Mouse (Mus musculus) ES-E14 (cell line): Measurements from ENCODE around the gene Mrpl33. TPM values are rescaled to one million over a fixed set of nuclear protein-coding genes. Genes with fewer than 3 reads are reported as not detected.

ENCODE experiments used
- DNase-seq: peaks from one replicate; pipeline ENCODE4 v3.0.0-alpha.2; 2013; ENCODE audit warnings: low read depth, low spot score
- H3K27ac ChIP-seq: 2 replicates; pipeline ENCODE4 v1.5.1; 2012; ENCODE audit warnings: low read depth, mild to moderate bottlenecking, low read length, moderate library complexity, mixed read lengths; ENCODE audit not compliant: poor library complexity, insufficient read depth, severe bottlenecking
- H3K36me3 ChIP-seq: 2 replicates; pipeline ENCODE4 v1.6.1; 2012; ENCODE audit warnings: mild to moderate bottlenecking, low read length, moderate library complexity, mixed read lengths; ENCODE audit not compliant: control insufficient read depth, poor library complexity, insufficient read depth, severe bottlenecking
- H3K4me1 ChIP-seq, 2 experiments: fragments of 150-350 bp in 1 of 2; sonication (generic) in 1 of 2; 2 replicates each; pipeline ENCODE4 v1.6.1; 2012; ENCODE audit warnings: low read length in 2 of 2, mild to moderate bottlenecking in 1 of 2, mixed read lengths in 1 of 2; ENCODE audit not compliant: control insufficient read depth in 2 of 2, insufficient read depth in 2 of 2, poor library complexity in 1 of 2
- H3K4me3 ChIP-seq, 2 experiments: fragments of 150-350 bp in 1 of 2; sonication (generic) in 1 of 2; 2 replicates each; pipeline ENCODE4 v1.5.1; 2012; ENCODE audit warnings: low read length in 2 of 2, low read depth in 1 of 2, mild to moderate bottlenecking in 1 of 2, mixed read lengths in 1 of 2; ENCODE audit not compliant: insufficient read depth in 1 of 2, poor library complexity in 1 of 2, severe bottlenecking in 1 of 2
- H3K9ac ChIP-seq: 2 replicates; pipeline ENCODE4 v1.6.1; 2012; ENCODE audit warnings: low read depth, mild to moderate bottlenecking, low read length, mixed read lengths; ENCODE audit not compliant: poor library complexity, insufficient read depth, severe bottlenecking
- H3K9me3 ChIP-seq: fragments of 150-350 bp; sonication (generic); 2 replicates; pipeline ENCODE4 v1.6.1; 2012; ENCODE audit warnings: low read depth, mild to moderate bottlenecking, low read length; ENCODE audit not compliant: control insufficient read depth, insufficient read depth
- CHD2 ChIP-seq: IDR thresholded peaks from 2 replicates; pipeline ENCODE4 v1.6.1; 2014; ENCODE audit warnings: mild to moderate bottlenecking, low read depth, low read length, inconsistent platforms
- HCFC1 ChIP-seq: IDR thresholded peaks from 2 replicates; pipeline ENCODE4 v1.6.1; 2012; ENCODE audit warnings: low read length, inconsistent platforms, borderline replicate concordance; ENCODE audit not compliant: insufficient read depth
- MAFK ChIP-seq: IDR thresholded peaks from 2 replicates; pipeline ENCODE4 v1.6.1; 2014; ENCODE audit warnings: mild to moderate bottlenecking, low read depth, low read length, inconsistent platforms; ENCODE audit not compliant: insufficient read depth
- ZC3H11A ChIP-seq: IDR thresholded peaks from 2 replicates; pipeline ENCODE4 v1.6.1; 2012; ENCODE audit warnings: low read depth, mild to moderate bottlenecking, inconsistent platforms, low read length, borderline replicate concordance
- ZNF384 ChIP-seq: IDR thresholded peaks from 2 replicates; pipeline ENCODE4 v1.6.1; 2012; ENCODE audit warnings: low read depth, low read length, inconsistent platforms
- in situ Hi-C, 2 experiments: fragments of 600-800 bp; cut with MboI; formaldehyde crosslinking; loops; one replicate each; pipeline ENCODE4 v1.15.1; 2025; ENCODE audit warnings: low sequenced_read_pairs in 2 of 2, inconsistent platforms in 1 of 2; ENCODE audit not compliant: unreplicated experiment in 2 of 2
- total RNA-seq: library from RNA; depleted of rRNA; stranded (reverse); fragments of 300-350 nt; gene quantifications from 2 replicates; pipeline ENCODE4 v1.2.3, GENCODE M21; 2012

Mrpl33 gene
- total RNA-seq, 1 experiment, result 172 TPM

DNA sequence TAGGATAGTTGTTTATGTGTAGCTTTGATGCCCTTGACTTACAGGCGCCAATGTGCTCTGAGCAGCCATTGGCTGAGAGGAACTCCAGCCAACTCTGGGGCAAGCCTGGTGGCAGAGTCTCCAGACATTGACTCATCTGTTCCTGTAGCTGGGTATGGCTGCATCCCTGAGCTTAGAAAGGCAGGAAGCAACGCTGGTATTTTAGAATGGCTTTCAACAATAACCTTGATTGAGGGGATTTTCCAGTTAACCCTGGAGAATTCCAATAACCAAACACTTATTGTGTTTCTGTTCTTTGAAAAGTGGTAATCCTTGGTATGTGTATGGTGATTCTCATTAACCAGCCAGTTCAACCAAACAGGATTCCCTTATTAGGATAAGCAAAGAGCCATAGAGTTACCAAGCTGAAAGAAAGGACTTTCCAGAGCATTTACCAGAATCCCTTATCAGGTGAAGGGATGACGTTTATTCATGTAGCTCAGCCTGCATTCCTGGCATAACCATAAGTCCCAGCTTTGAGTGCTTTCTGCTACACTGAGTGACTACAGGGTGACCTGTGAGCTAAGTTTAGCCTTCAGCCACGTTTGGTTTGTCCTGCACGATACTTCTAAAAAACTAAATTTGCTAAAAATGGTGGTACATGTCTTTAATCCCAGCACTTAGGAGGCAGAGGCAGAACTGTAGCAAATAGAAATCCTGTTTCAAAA, 28.6 kb upstream of the Mrpl33 start:
- Histone ChIP-seq H3K9ac (no peak overlapping the region), H3K4me3 (no peak overlapping the region), H3K4me1 (peaks cover 0 to 18% of the 10 kb centered on the region in 2 experiments; a peak in 2 of 4 replicates), H3K9me3 (no peaks in the 10 kb centered on the region), H3K36me3 (no peaks in the 10 kb centered on the region), H3K27ac (no peak overlapping the region)
- no peak for DNase-seq
- TF ChIP-seq HCFC1 (no peak), MAFK (no peak), ZNF384 (no peak), ZC3H11A (no peak), CHD2 (no peak)
- in situ Hi-C loops, result no loop called here

DNA sequence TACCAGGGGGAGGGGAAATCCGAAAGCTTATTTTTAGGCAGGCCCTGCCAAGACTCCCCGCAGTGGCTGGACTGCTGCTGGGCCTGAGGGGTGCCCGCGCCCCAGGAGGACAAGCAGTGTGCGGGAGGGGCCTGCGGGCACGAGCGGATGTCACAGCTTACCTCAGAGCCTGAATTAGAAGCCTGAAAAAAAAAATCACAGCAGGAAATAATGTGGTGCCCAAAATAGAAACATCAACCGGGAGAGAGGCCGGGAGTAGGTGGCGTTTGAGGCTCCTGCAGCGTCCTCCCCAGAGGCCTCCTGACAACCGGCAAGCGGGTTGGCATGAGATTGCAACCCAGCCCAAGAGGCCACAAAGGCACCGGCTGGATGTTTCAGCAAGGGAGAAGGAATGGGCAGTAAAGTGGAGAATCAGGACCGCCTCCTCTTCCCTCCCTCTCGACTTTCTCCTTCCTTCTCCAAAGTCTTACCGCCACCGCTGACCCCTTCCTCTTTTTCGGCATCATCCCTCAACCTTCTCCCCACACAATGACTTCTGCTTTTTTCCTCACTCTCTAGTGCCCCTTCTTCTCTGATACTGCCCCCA, 25.6 kb upstream of the Mrpl33 start:
- TF ChIP-seq ZNF384, result no peak
- TF ChIP-seq MAFK, result no peak
- no peak for TF ChIP-seq HCFC1
- TF ChIP-seq CHD2, result no peak
- TF ChIP-seq ZC3H11A, result no peak
- H3K4me1 ChIP-seq, result peaks cover 0 to 7% of the 10 kb centered on the region in 2 experiments; a peak in 2 of 4 replicates
- peak overlapping the region; percentile 46; the same call in 1 of the 2 replicates for H3K9ac ChIP-seq
- H3K9me3 ChIP-seq, result no peaks in the 10 kb centered on the region
- H3K27ac ChIP-seq, result no peak overlapping the region
- DNase-seq, result no peak
- in situ Hi-C loops, result no loop called here
- H3K4me3 ChIP-seq, result peak overlapping the region in 1 of 2 experiments; percentile 36; a peak in 2 of 4 replicates
- H3K36me3 ChIP-seq, result no peaks in the 10 kb centered on the region

DNA sequence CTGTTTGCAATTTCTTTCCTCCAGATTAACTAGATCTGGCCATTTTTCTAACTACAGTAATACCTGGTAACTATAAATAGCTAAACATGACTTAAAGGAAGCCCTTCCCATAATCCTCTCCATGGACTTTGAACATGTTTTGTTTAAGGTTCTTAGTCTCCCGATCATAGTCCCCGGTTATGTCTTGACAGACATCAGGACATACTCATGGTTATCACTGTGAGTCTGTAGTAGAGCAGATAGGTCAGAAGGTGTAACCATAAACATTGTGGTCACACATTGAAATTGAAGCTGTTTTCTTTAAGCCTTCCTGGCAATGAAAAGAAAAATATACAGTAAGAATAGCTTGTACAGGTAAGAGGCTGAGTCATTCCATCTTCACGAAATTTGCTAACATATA, 23.0 kb upstream of the Mrpl33 start:
- H3K4me1 ChIP-seq, result peaks cover 0 to 7% of the 10 kb centered on the region in 2 experiments; a peak in 2 of 4 replicates
- TF ChIP-seq HCFC1, result no peak
- no peak for TF ChIP-seq MAFK
- no peak for TF ChIP-seq ZNF384
- no peak for TF ChIP-seq ZC3H11A
- no peak for TF ChIP-seq CHD2
- no peak for DNase-seq
- no peak overlapping the region for H3K27ac ChIP-seq
- no peak overlapping the region for H3K4me3 ChIP-seq
- no peaks in the 10 kb centered on the region for H3K36me3 ChIP-seq
- no peak overlapping the region for H3K9ac ChIP-seq
- in situ Hi-C loops, result no loop called here
- H3K9me3 ChIP-seq, result no peaks in the 10 kb centered on the region

DNA sequence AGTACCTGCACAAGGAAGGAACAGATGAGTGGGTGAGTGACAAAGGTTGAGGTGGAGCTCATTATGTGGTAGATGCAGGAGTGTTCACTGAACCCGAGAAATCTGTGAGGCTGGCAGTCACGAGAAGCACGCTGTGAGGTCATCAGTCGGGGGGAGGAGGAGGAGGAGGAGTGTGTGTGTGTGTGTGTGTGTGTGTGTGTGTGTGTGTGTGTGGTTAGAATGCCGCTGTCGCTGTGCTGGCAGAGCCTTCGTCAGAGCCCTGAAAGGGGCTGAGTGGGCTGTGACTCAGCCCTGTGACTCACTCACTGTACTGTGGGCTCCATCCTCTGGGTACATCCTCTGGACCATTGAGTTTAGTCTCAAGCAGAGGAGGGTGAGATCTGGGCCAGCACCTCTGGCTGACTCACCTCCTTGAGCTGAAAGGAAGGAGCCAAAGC, 20.2 kb upstream of the Mrpl33 start:
- peaks cover 0 to 3% of the 10 kb centered on the region in 2 experiments; a peak in 2 of 4 replicates for H3K4me1 ChIP-seq
- no peak overlapping the region for H3K9ac ChIP-seq
- TF ChIP-seq ZC3H11A (no peak), MAFK (no peak), ZNF384 (no peak), CHD2 (no peak), HCFC1 (no peak)
- no peak overlapping the region for H3K4me3 ChIP-seq
- in situ Hi-C loops, result loop anchor here in 1 of 2 experiments (25.0 kb wide), 1 partner anchor 611 kb away; no protein-coding TSS in a partner anchor
- no peaks in the 10 kb centered on the region for H3K36me3 ChIP-seq
- DNase-seq, result no peak
- H3K27ac ChIP-seq, result no peak overlapping the region
- H3K9me3 ChIP-seq, result no peaks in the 10 kb centered on the region
